Mouse (Mus musculus): ENCODE data around the gene Ubac2. TPM values are rescaled to one million over a fixed set of nuclear protein-coding genes. Genes with fewer than 3 reads are reported as not detected.
"Not testable (repeated sequence)": the region's sequence is repeated elsewhere in the genome, so short reads cannot be mapped to it uniquely, and the experiment has no call there.

The Ubac2 gene
- polyA plus RNA-seq, 1 experiment from 2014 or later, result 56.9 TPM

DNA sequence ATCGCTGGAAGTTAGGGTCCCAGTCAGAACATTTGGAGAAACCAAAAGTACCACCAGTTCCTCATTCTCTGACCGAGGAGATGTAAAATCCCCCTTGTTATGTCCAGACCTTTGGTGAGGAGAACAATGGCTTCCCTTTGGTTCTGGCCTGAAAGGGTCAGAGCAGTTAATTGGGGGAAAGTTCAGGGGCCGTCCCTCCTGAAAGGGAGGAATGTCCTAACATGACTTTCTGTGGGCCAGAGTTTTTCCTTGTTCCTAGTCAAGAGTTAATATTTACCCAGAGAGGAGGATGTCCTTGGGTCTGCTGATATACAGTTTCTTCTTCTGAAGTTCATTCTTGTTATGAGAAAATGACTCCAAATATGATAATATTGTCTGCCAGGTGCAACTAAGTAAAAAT is 189.6 kb downstream of the Ubac2 start:
- H3K4me3 ChIP-seq (ENCODE audit: low read depth, low read length); DNase-seq (ENCODE audit: low spot score); H3K36me3 ChIP-seq (ENCODE audit: control insufficient read depth, insufficient read depth, low read length); H3K4me1 ChIP-seq (ENCODE audit: control insufficient read depth, insufficient read depth, low read length); H3K9me3 ChIP-seq (replicated peaks; ENCODE audit: control insufficient read depth, low read length); H3K4me2 ChIP-seq (ENCODE audit: low read length); ATAC-seq; H3K27me3 ChIP-seq (replicated peaks; ENCODE audit: control insufficient read depth, insufficient read depth, low read length); H3K27ac ChIP-seq (ENCODE audit: low read depth, low read length); H3K9ac ChIP-seq (ENCODE audit: low read length): not testable (repeated sequence)
- 33% methylated on average over 3 of the region's 3 CpGs for WGBS

DNA sequence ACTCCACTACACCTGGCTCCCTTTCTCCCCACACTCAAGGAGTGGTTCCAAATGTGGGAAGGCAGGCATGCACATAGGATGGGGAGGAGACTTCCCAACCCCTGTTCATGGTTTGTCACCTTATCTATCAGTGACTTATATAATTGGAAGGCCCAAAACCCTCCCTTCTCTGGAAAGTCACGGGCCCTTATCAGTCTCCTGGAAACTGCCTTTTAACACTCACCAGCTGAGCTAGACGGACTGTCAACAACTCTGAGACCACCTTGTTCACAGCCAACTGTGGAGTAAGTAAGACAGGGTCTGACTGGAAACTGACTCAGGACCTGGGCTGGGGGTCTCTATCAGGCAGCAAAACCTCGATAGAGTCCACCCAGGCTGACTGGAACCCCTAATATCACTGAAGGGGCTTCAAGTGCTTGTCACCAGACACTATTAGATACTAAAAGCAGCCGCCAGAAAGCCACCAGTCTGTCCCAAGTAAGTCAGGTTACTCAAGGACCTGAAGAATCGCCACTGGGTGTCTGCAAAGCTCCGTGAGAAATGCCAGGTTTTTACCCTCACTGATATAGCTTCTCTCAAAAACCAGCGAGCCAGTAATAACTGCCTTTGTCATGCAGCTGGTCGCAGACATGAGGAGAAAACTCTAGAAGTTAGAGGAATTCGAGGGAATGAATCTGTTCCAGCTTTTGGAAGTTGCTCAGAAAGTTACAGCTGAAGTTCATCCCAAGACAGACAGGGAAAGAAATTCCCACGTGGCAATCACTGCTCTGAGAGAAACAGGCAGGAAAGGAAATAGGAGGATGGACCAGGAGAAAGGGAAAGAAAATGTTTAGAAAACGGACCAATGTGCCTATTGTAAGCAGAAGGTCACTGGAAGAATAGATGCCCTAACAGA is 190.6 kb downstream of the Ubac2 start:
- Histone ChIP-seq H3K4me2 (ENCODE audit: low read length) (no peak overlapping the region), H3K4me1 (ENCODE audit: control insufficient read depth, insufficient read depth, low read length) (no peaks in the 10 kb centered on the region), H3K36me3 (ENCODE audit: control insufficient read depth, insufficient read depth, low read length) (no peaks in the 10 kb centered on the region), H3K27ac (ENCODE audit: low read depth, low read length) (no peak overlapping the region), H3K4me3 (ENCODE audit: low read depth, low read length) (no peak overlapping the region), H3K9ac (ENCODE audit: low read length) (no peak overlapping the region), H3K27me3 (replicated peaks; ENCODE audit: control insufficient read depth, insufficient read depth, low read length) (no peaks in the 10 kb centered on the region), H3K9me3 (replicated peaks; ENCODE audit: control insufficient read depth, low read length) (no peaks in the 10 kb centered on the region)
- ATAC-seq, result no peak
- DNase-seq (ENCODE audit: low spot score), result no peak
- WGBS, result 55% methylated on average over 11 of the region's 11 CpGs

DNA sequence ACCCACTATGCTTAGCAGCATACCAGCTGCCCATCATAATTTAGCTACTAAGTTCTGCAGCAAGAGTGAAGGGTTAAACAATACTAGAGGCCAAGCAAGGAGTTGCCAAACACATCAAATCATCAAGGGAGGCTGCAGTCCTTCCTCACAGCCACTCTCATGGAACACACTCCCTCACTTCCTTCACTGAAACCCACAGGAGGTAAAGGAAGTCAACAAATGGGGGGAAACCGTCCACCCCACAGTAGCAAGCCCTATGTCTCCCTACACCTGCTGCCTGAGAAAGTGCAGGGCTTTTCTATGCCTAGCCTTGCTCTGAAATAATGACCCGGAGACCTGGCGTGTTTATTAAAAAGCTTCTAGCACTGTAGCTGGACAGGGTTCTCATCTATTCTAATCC is 191.5 kb downstream of the Ubac2 start:
- WGBS, result 83% methylated on average over 3 of the region's 3 CpGs
- ATAC-seq, result no peak
- Histone ChIP-seq H3K4me2 (ENCODE audit: low read length) (no peak overlapping the region), H3K4me1 (ENCODE audit: control insufficient read depth, insufficient read depth, low read length) (no peaks in the 10 kb centered on the region), H3K27ac (ENCODE audit: low read depth, low read length) (no peak overlapping the region), H3K4me3 (ENCODE audit: low read depth, low read length) (no peak overlapping the region), H3K9me3 (replicated peaks; ENCODE audit: control insufficient read depth, low read length) (no peaks in the 10 kb centered on the region), H3K27me3 (replicated peaks; ENCODE audit: control insufficient read depth, insufficient read depth, low read length) (no peaks in the 10 kb centered on the region), H3K9ac (ENCODE audit: low read length) (no peak overlapping the region), H3K36me3 (ENCODE audit: control insufficient read depth, insufficient read depth, low read length) (no peaks in the 10 kb centered on the region)
- no peak for DNase-seq (ENCODE audit: low spot score)

Other genes with a start within 250 kb of the Ubac2 start
- gene Dock9, start 80.8 kb upstream of the Ubac2 start, polyA plus RNA-seq (2014; fragmentation: Nextera tagmentation; extraction: Ambion mirVana), result 8.5 and 12.6 TPM in 2 replicates
- not detected in 2 replicates for gene Gpr18, start 37.2 kb downstream of the Ubac2 start, polyA plus RNA-seq (2014; fragmentation: Nextera tagmentation; extraction: Ambion mirVana)
- gene Gpr183, start 86.6 kb downstream of the Ubac2 start, polyA plus RNA-seq (2014; fragmentation: Nextera tagmentation; extraction: Ambion mirVana), result 0.74 and 1.1 TPM in 2 replicates
- gene Timm8a2, start 156.1 kb downstream of the Ubac2 start, polyA plus RNA-seq (2014; fragmentation: Nextera tagmentation; extraction: Ambion mirVana), result not detected in 2 replicates
- 110 and 122 TPM in 2 replicates for gene Tm9sf2, start 228.4 kb downstream of the Ubac2 start, polyA plus RNA-seq (2014; fragmentation: Nextera tagmentation; extraction: Ambion mirVana)

Data from forebrain, embryonic 14.5 days (tissue).